ENCODE assay signal across 16 mouse cellular contexts in genomic region chr3:127843324-127843940, GRCm38 (mm10). TPM values are rescaled to one million over a fixed set of nuclear protein-coding genes. Genes with fewer than 3 reads are reported as not detected.
DNase-seq lines count a peak whose midpoint lies in the region; ATAC-seq lines count a peak whose summit lies in the region.
"Had no signal": no experiment of that assay in that cellular context is flagged by ENCODE, and none has a peak within 500 bp of the region (broad histone marks: within the 10 kb centered on the region; RNA-seq: fewer than 3 reads in every experiment).

No protein-coding gene starts in this region.

- 82% methylated on average over 2 of the region's 2 CpGs for WGBS in embryonic facial prominence, embryonic 13.5 days
- 84% methylated on average over 2 of the region's 2 CpGs for WGBS in embryonic facial prominence, embryonic 10.5 days

- H3K4me1 ChIP-seq in embryonic facial prominence, embryonic 13.5 days = peaks cover 4% of the 10 kb centered on the region
- no peaks in the 10 kb centered on the region for H3K4me1 ChIP-seq in embryonic facial prominence, embryonic 10.5 days
- H3K4me1 ChIP-seq: heart, embryonic 15.5 days; hindbrain, embryonic 12.5 days had no signal

- 0 out of 2 replicates have a peak, but pooled peaks have one; percentile 32 for ATAC-seq in embryonic facial prominence, embryonic 13.5 days (ENCODE audit: insufficient number of reproducible peaks, insufficient read depth, low FRiP score, low TSS enrichment, low read depth)
- ATAC-seq in granulocyte monocyte progenitor cell, adult 5-6 weeks (replicated peaks; ENCODE audit: poor library complexity, severe bottlenecking) = 0 out of 2 replicates have a peak, but pooled peaks have one; percentile 8
- ATAC-seq in inflammation-experienced regulatory T-cells, adult 6 months = no peak

- H3K9me3 ChIP-seq in embryonic facial prominence, embryonic 13.5 days = peaks cover 5% of the 10 kb centered on the region; the same call in 1 of the 2 replicates
- no peaks in the 10 kb centered on the region for H3K9me3 ChIP-seq in embryonic facial prominence, embryonic 10.5 days
- H3K9me3 ChIP-seq: heart, embryonic 15.5 days; hindbrain, embryonic 12.5 days had no signal

- H3K4me3 ChIP-seq in embryonic facial prominence, embryonic 13.5 days = no peak overlapping the region
- H3K4me3 ChIP-seq in embryonic facial prominence, embryonic 10.5 days = no peak overlapping the region
- H3K4me3 ChIP-seq: heart, embryonic 15.5 days; hindbrain, embryonic 12.5 days had no signal

- H3K27me3 ChIP-seq in embryonic facial prominence, embryonic 13.5 days = no peaks in the 10 kb centered on the region
- no peaks in the 10 kb centered on the region for H3K27me3 ChIP-seq in embryonic facial prominence, embryonic 10.5 days (replicated peaks; ENCODE audit: low read depth, poor library complexity, severe bottlenecking)
- H3K27me3 ChIP-seq: hindbrain, embryonic 12.5 days had no signal

- H3K9ac ChIP-seq in embryonic facial prominence, embryonic 13.5 days = no peak overlapping the region
- H3K9ac ChIP-seq: heart, embryonic 15.5 days; hindbrain, embryonic 12.5 days had no signal

- no peak overlapping the region for H3K27ac ChIP-seq in embryonic facial prominence, embryonic 13.5 days
- no peak overlapping the region for H3K27ac ChIP-seq in embryonic facial prominence, embryonic 10.5 days (replicated peaks)
- H3K27ac ChIP-seq: heart, embryonic 15.5 days; hindbrain, embryonic 12.5 days; macrophage had no signal

- H3K36me3 ChIP-seq in embryonic facial prominence, embryonic 13.5 days = no peaks in the 10 kb centered on the region
- H3K36me3 ChIP-seq in embryonic facial prominence, embryonic 10.5 days (replicated peaks) = no peaks in the 10 kb centered on the region
- H3K36me3 ChIP-seq: heart, embryonic 15.5 days; hindbrain, embryonic 12.5 days had no signal

- no peak for DNase-seq in embryonic facial prominence, embryonic 10.5 days (ENCODE audit: low spot score)
- peak; percentile 60 to 77 for DNase-seq in lung, adult 18-20 months
- DNase-seq in lung, postnatal 4 days = peak; percentile 33 to 52
- no peak for DNase-seq in spleen, postnatal 14 days (ENCODE audit: low spot score in 2 of 2)
- no peak for DNase-seq in urinary bladder, postnatal 10 days (ENCODE audit: low spot score)
- DNase-seq: gastrocnemius, postnatal 25 days; kidney, adult 11 months; midbrain, embryonic 14.5 days; right cerebral cortex, postnatal 25 days; thymus, postnatal 25 days had no signal

- H3K4me2 ChIP-seq in embryonic facial prominence, embryonic 13.5 days = no peak overlapping the region
- H3K4me2 ChIP-seq: heart, embryonic 15.5 days; hindbrain, embryonic 12.5 days had no signal

RNA-seq across cellular contexts. Expression of gene Ap1ar, which starts 6.1 kb away (rescaled TPM):
- 55.4 and 57.9 TPM in 2 replicates for polyA plus RNA-seq in embryonic facial prominence, embryonic 13.5 days (2015; fragmentation: Nextera tagmentation; extraction: Ambion mirVana)
- 60.6 and 64.6 TPM in 2 replicates for polyA plus RNA-seq in embryonic facial prominence, embryonic 10.5 days (2016; fragmentation: Nextera tagmentation; extraction: Ambion mirVana)
- total RNA-seq in granulocyte monocyte progenitor cell, adult 5-6 weeks (2014; fragmentation: Nextera tagmentation) = 56.0 and 88.6 TPM in 2 replicates
- total RNA-seq in granulocyte monocyte progenitor cell, adult 5-6 weeks (2017) = 57.4 and 59.7 TPM in 2 replicates
- polyA plus RNA-seq in inflammation-experienced regulatory T-cells, adult 6 months (2017; shearing (Covaris generic)) = 10 to 100 TPM; 22.7 to 25.8 (median 24.0) TPM

RNA-seq across cellular contexts. Expression of gene Fam241a, which starts 52.7 kb away (rescaled TPM):
- polyA plus RNA-seq in embryonic facial prominence, embryonic 13.5 days (2015; fragmentation: Nextera tagmentation; extraction: Ambion mirVana) = 5.5 and 7.5 TPM in 2 replicates
- 2.7 and 3.9 TPM in 2 replicates for polyA plus RNA-seq in embryonic facial prominence, embryonic 10.5 days (2016; fragmentation: Nextera tagmentation; extraction: Ambion mirVana)
- total RNA-seq in granulocyte monocyte progenitor cell, adult 5-6 weeks (2014; fragmentation: Nextera tagmentation) = 16.4 and 18.0 TPM in 2 replicates
- 20.0 and 28.2 TPM in 2 replicates for total RNA-seq in granulocyte monocyte progenitor cell, adult 5-6 weeks (2017)
- polyA plus RNA-seq in inflammation-experienced regulatory T-cells, adult 6 months (2017; shearing (Covaris generic)) = 1 to 10 TPM; 2.0 to 5.2 (median 3.9) TPM

RNA-seq across cellular contexts. Expression of gene Tifa, which starts 53.8 kb away (rescaled TPM):
- polyA plus RNA-seq in embryonic facial prominence, embryonic 13.5 days (2015; fragmentation: Nextera tagmentation; extraction: Ambion mirVana) = 2.4 and 3.7 TPM in 2 replicates
- polyA plus RNA-seq in embryonic facial prominence, embryonic 10.5 days (2016; fragmentation: Nextera tagmentation; extraction: Ambion mirVana) = 1.6 and 1.9 TPM in 2 replicates
- 49.4 and 52.3 TPM in 2 replicates for total RNA-seq in granulocyte monocyte progenitor cell, adult 5-6 weeks (2014; fragmentation: Nextera tagmentation)
- 51.3 and 53.6 TPM in 2 replicates for total RNA-seq in granulocyte monocyte progenitor cell, adult 5-6 weeks (2017)
- 1 to 10 TPM in 1 of 3 experiments, under 1 TPM in 1, not detected in 1; 0.88 to 1.5 TPM for polyA plus RNA-seq in inflammation-experienced regulatory T-cells, adult 6 months (2017; shearing (Covaris generic))

Comparison
In these comparisons a context has a peak if more than half of its experiments do, and no peak if none do; other contexts are left out.
1. DNase-seq: peak in lung, adult 18-20 months (2 of 2) and lung, postnatal 4 days (2 of 2); none in embryonic facial prominence, embryonic 10.5 days (single experiment), spleen, postnatal 14 days (0 of 2) and urinary bladder, postnatal 10 days (single experiment).